Mouse (Mus musculus): Measurements from ENCODE around the gene Bmp8a.

DNA sequence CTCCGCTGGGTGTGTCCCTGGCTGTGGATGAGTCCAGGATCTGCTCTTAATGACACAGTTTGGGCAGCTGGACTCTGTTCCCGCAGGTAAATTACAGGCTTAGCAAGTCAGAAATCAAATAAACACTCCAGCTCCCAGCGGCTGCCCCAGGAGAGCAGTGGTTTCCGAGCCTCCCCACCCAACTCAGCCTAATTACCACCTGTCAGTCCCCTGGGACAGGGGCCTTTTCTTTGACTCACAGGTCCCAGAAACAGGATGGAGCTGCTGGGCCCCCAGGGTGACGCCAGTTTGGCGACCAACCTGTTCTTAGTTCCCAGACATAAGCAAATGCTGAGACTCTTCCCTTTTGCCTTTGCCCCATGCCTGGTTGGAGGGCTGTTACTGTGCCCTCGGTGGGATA is 31.2 kb downstream of the Bmp8a start:
- TF ChIP-seq CTCF (IDR thresholded peaks at IDR 0.05; ENCODE audit: control insufficient read depth, insufficient read depth, insufficient read length) (no peak), CEBPB (IDR thresholded peaks at IDR 0.05; ENCODE audit: low read depth) (no peak), MAX (IDR thresholded peaks at IDR 0.05) (no peak), USF1 (IDR thresholded peaks at IDR 0.05; ENCODE audit: low read depth) (no peak), MYOD1 (IDR thresholded peaks at IDR 0.05; ENCODE audit: control insufficient read depth, insufficient read length, low read depth) (no peak), MYOG (IDR thresholded peaks at IDR 0.05; ENCODE audit: control insufficient read depth, extremely low read depth, insufficient read length) (no peak), FOSL1 (IDR thresholded peaks at IDR 0.05; ENCODE audit: insufficient read depth, low read length, poor library complexity, severe bottlenecking) (no peak)

Measured in C2C12 (cell line).